Mouse (Mus musculus) liver, embryonic 14.5 days (tissue): ENCODE data around the gene H2afy. TPM values are rescaled to one million over a fixed set of nuclear protein-coding genes. Genes with fewer than 3 reads are reported as not detected.

Experiments used
- ATAC-seq: fragments of 200-750 bp; cut with Nextera tagmentation; 2 replicates; pipeline ENCODE4 v1.8.0; 2017; ENCODE audit warnings: moderate number of reproducible peaks, mild to moderate bottlenecking, moderate library complexity; ENCODE audit not compliant: insufficient read depth
- DNase-seq, 3 experiments: peaks; one replicate each; pipeline ENCODE4 v3.0.0-alpha.2; 2012 to 2013; ENCODE audit warnings: low read depth in 3 of 3, low spot score in 3 of 3
- H3K27ac ChIP-seq: fragments of 300-500 bp; sonication (generic); 2 replicates; pipeline ENCODE4 v1.5.1; 2014; ENCODE audit warnings: moderate library complexity, mild to moderate bottlenecking, control low read depth, inconsistent platforms
- H3K27me3 ChIP-seq: fragments of 300-500 bp; sonication (generic); 2 replicates; pipeline ENCODE4 v1.6.1; 2014; ENCODE audit warnings: mild to moderate bottlenecking, low read length, moderate library complexity; ENCODE audit not compliant: control insufficient read depth, insufficient read depth
- H3K36me3 ChIP-seq: fragments of 300-500 bp; sonication (generic); replicated peaks from 2 replicates; pipeline ENCODE4 v1.6.1; 2014; ENCODE audit warnings: low read depth; ENCODE audit not compliant: control insufficient read depth, insufficient read depth
- H3K4me1 ChIP-seq, 2 experiments: fragments of 200-500 bp in 1 of 2; fragments of 300-500 bp in 1 of 2; sonication (generic) in 1 of 2; replicated peaks; 2 replicates each; pipeline ENCODE4 v1.6.1; 2012 to 2014; ENCODE audit warnings: antibody characterized with exemption in 1 of 2, inconsistent platforms in 1 of 2, low read length in 1 of 2; ENCODE audit not compliant: control insufficient read depth in 2 of 2, insufficient read depth in 2 of 2
- H3K4me2 ChIP-seq: fragments of 300-500 bp; sonication (generic); 2 replicates; pipeline ENCODE4 v1.6.1; 2014; ENCODE audit warnings: low read depth, mild to moderate bottlenecking, control low read depth, moderate library complexity
- H3K4me3 ChIP-seq, 2 experiments: fragments of 200-500 bp in 1 of 2; fragments of 300-500 bp in 1 of 2; sonication (generic) in 1 of 2; 2 replicates each; pipeline ENCODE4 v1.5.1; 2012 to 2014; ENCODE audit warnings: low read depth in 2 of 2, low read length in 2 of 2, mild to moderate bottlenecking in 2 of 2, control low read depth in 1 of 2, inconsistent platforms in 1 of 2, moderate library complexity in 1 of 2; ENCODE audit not compliant: insufficient read depth in 1 of 2
- H3K9ac ChIP-seq: fragments of 300-500 bp; sonication (generic); replicated peaks from 2 replicates; pipeline ENCODE4 v1.6.1; 2014; ENCODE audit warnings: mild to moderate bottlenecking, control low read depth, moderate library complexity
- H3K9me3 ChIP-seq: fragments of 300-500 bp; sonication (generic); 2 replicates; pipeline ENCODE4 v1.6.1; 2016; ENCODE audit warnings: low read length, mixed read lengths; ENCODE audit not compliant: control insufficient read depth
- CTCF ChIP-seq: IDR thresholded peaks from 2 replicates; pipeline ENCODE4 v1.5.1; 2016; ENCODE audit warnings: antibody characterized with exemption, low read depth, control low read depth
- EP300 ChIP-seq: IDR thresholded peaks from 2 replicates; pipeline ENCODE4 v1.6.1; 2016; ENCODE audit warnings: antibody characterized with exemption, low read depth
- WGBS: fragments of 180-500 bp; shearing (Covaris S2); extraction: QIAGEN DNeasy Blood & Tissue Kit; methylation state at CpG from one replicate; pipeline ENCODE4 v1.1.7; 2014; ENCODE audit not compliant: insufficient replicate concordance; 5-methylcytosine and 5-hydroxymethylcytosine counted together
- polyA plus RNA-seq, 2 experiments: library from polyadenylated mRNA; depleted of rRNA in 1 of 2; stranded (reverse) in 1 of 2; unstranded in 1 of 2; fragments of >200 nt; fragmentation: Nextera tagmentation in 1 of 2; extraction: Ambion mirVana in 1 of 2; gene quantifications; 2 replicates each; pipeline versions ENCODE4 v1.2.1 to v1.2.3; 2012 to 2014

Gene H2afy
- polyA plus RNA-seq, 2 experiments: 68.7 to 79.0 TPM

DNA sequence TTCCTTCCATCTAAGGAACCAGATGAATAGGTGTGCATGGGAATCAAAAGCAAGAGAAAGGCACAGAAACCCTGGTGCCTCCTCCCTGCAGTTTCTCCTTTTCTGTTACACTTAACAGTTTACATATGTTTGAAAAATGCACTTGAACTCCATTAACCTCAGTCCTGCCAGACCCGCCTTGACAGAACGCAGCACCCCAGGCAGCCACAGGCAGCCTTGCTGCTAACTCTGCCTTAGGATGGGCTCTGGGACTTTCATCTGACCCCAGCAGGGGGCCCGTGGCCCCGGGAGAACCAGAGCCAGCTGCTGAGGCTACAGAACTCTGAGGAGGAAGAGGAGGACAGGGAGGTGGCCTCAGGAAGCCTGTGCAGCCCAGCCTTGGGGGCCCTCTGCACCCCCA lies 23.7 kb downstream of the H2afy start:
- no peak overlapping the region for H3K9ac ChIP-seq
- no peak for TF ChIP-seq CTCF
- no peak for TF ChIP-seq EP300
- no peak overlapping the region for H3K27ac ChIP-seq
- ATAC-seq (no peak), DNase-seq (no peak)
- 60% methylated on average over 4 of the region's 4 CpGs for WGBS
- no peaks in the 10 kb centered on the region for H3K27me3 ChIP-seq
- no peak overlapping the region for H3K4me3 ChIP-seq
- H3K4me2 ChIP-seq: no peak overlapping the region
- peaks cover 4% of the 10 kb centered on the region; the same call in 1 of the 2 replicates for H3K36me3 ChIP-seq
- H3K9me3 ChIP-seq: no peaks in the 10 kb centered on the region
- H3K4me1 ChIP-seq: 0 out of 4 replicates have a peak, but pooled peaks cover 0 to 2% of the 10 kb centered on the region in 2 experiments

DNA sequence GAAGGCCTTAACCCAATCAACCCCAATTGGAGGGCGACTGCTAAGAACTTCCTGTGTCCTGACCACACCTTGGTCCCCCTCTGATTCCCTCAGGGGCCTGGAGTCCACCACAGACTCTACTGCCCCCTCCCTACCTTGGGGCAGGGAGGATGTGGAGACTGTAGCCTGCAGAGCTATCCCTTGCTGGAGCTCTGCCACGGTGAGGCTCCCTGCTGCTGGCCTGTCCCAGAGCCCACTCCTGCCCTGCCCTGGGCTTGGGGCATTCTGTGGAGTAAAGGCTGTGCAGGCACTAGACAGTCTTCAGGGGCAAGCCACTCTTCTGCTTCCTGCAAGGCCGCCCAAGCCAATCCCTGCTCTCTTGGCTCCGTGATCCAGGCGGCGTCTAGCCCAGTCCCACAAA lies 24.6 kb downstream of the H2afy start:
- H3K9ac ChIP-seq: no peak overlapping the region
- H3K4me2 ChIP-seq: no peak overlapping the region
- no peak for DNase-seq
- no peak for TF ChIP-seq CTCF
- H3K4me1 ChIP-seq: 0 out of 4 replicates have a peak, but pooled peaks cover 0 to 2% of the 10 kb centered on the region in 2 experiments
- no peaks in the 10 kb centered on the region for H3K27me3 ChIP-seq
- H3K4me3 ChIP-seq: no peak overlapping the region
- no peak for ATAC-seq
- 68% methylated on average over 6 of the region's 6 CpGs for WGBS
- H3K9me3 ChIP-seq: no peaks in the 10 kb centered on the region
- peaks cover 4% of the 10 kb centered on the region; the same call in 1 of the 2 replicates for H3K36me3 ChIP-seq
- no peak overlapping the region for H3K27ac ChIP-seq

- Histone ChIP-seq H3K9ac (no peak overlapping the region), H3K27me3 (no peaks in the 10 kb centered on the region), H3K9me3 (no peaks in the 10 kb centered on the region), H3K4me1 (0 out of 4 replicates have a peak, but pooled peaks cover 0 to 2% of the 10 kb centered on the region in 2 experiments), H3K36me3 (peaks cover 4% of the 10 kb centered on the region; the same call in 1 of the 2 replicates), H3K4me2 (no peak overlapping the region), H3K27ac (no peak overlapping the region), H3K4me3 (no peak overlapping the region)
- 82% methylated on average over 19 of the region's 19 CpGs for WGBS
- no peak for TF ChIP-seq EP300
- ATAC-seq (no peak), DNase-seq (no peak)
Measured at GRCm38 (mm10) chr13:56110694-56111531, 25.2 kb downstream of the H2afy start.

- no peak overlapping the region for H3K4me2 ChIP-seq
- 78% methylated on average over 4 of the region's 4 CpGs for WGBS
- H3K9me3 ChIP-seq: no peaks in the 10 kb centered on the region
- H3K4me1 ChIP-seq: 0 out of 4 replicates have a peak, but pooled peaks cover 0 to 2% of the 10 kb centered on the region in 2 experiments
- H3K4me3 ChIP-seq: no peak overlapping the region
- TF ChIP-seq CTCF (no peak), EP300 (no peak)
- peaks cover 5% of the 10 kb centered on the region; the same call in 1 of the 2 replicates for H3K36me3 ChIP-seq
- DNase-seq (no peak), ATAC-seq (no peak)
- H3K9ac ChIP-seq: no peak overlapping the region
- no peak overlapping the region for H3K27ac ChIP-seq
- no peaks in the 10 kb centered on the region for H3K27me3 ChIP-seq
Measured at GRCm38 (mm10) chr13:56109703-56110102, 26.5 kb downstream of the H2afy start.

DNA sequence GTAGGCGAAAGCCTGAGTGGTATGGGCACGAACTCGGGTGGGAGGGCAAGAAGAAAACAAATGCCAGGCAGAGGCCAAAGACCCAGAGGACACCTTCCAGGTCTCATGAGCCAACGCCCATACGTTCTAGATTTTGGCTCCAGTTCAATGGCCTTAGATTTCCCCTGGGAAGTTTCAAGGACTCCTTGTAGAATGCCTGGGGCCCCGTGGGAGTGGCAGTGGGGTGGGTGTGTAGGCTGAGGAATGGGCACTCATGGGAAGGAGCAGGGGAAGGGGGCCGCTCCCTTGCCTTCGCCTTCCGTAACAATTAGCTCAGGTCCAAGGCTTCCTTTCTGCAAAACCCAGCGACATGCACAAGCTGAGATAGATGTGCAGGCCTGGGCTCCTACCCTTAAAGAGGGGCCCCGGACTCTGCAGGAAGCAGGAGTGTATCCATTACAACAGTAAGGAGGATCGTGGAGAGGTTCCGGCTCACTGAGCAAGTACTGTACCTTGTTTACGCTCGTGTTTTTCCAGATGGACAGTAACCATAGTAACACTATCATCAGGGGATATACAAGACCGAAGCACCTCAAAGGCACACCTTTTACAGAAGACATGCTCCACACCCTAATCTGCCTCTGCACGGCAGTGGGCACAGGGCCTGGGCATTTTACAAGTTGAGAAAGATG lies 27.2 kb downstream of the H2afy start:
- H3K4me3 ChIP-seq: no peak overlapping the region
- no peak overlapping the region for H3K4me2 ChIP-seq
- H3K9ac ChIP-seq: no peak overlapping the region
- no peak overlapping the region for H3K27ac ChIP-seq
- WGBS: 76% methylated on average over 17 of the region's 17 CpGs
- H3K9me3 ChIP-seq: no peaks in the 10 kb centered on the region
- DNase-seq (no peak), ATAC-seq (no peak)
- no peaks in the 10 kb centered on the region for H3K27me3 ChIP-seq
- H3K36me3 ChIP-seq: peaks cover 9% of the 10 kb centered on the region; the same call in 1 of the 2 replicates
- TF ChIP-seq CTCF (no peak), EP300 (no peak)
- H3K4me1 ChIP-seq: 0 out of 4 replicates have a peak, but pooled peaks cover 0 to 2% of the 10 kb centered on the region in 2 experiments
